In genomic region chr3:107595938-107596461, GRCm38 (mm10) we compare ENCODE assay signal across 9 mouse cellular contexts. TPM values are rescaled to one million over a fixed set of nuclear protein-coding genes. Genes with fewer than 3 reads are reported as not detected.
DNase-seq lines count a peak whose midpoint lies in the region; ATAC-seq lines count a peak whose summit lies in the region.
"Had no signal": no experiment of that assay in that cellular context is flagged by ENCODE, and none has a peak within 500 bp of the region (broad histone marks: within the 10 kb centered on the region; RNA-seq: fewer than 3 reads in every experiment).

No protein-coding gene starts in this region.

- H3K9ac ChIP-seq in embryonic facial prominence, embryonic 15.5 days = peak overlapping the region; percentile 39
- H3K9ac ChIP-seq in intestine, embryonic 16.5 days (ENCODE audit: low read depth, low read length) = no peak overlapping the region
- H3K9ac ChIP-seq in neural tube, embryonic 12.5 days = no peak overlapping the region

- no peaks in the 10 kb centered on the region for H3K36me3 ChIP-seq in embryonic facial prominence, embryonic 15.5 days
- no peaks in the 10 kb centered on the region for H3K36me3 ChIP-seq in intestine, embryonic 16.5 days (ENCODE audit: control insufficient read depth, insufficient read depth, low read length)
- H3K36me3 ChIP-seq in neural tube, embryonic 12.5 days = no peaks in the 10 kb centered on the region

- H3K4me3 ChIP-seq in embryonic facial prominence, embryonic 15.5 days (replicated peaks) = peak overlapping the region; percentile 56
- peak overlapping the region; percentile 35; the same call in 1 of the 2 replicates for H3K4me3 ChIP-seq in intestine, embryonic 16.5 days (ENCODE audit: low read length)
- peak overlapping the region; percentile 35 for H3K4me3 ChIP-seq in neural tube, embryonic 12.5 days

- 1% methylated on average over 34 of the region's 34 CpGs for WGBS in embryonic facial prominence, embryonic 15.5 days
- 2% methylated on average over 34 of the region's 34 CpGs for WGBS in intestine, embryonic 16.5 days
- WGBS in neural tube, embryonic 12.5 days = 2% methylated on average over 34 of the region's 34 CpGs

- DNase-seq in kidney, postnatal 10 days = peak; percentile 19
- DNase-seq in kidney, postnatal 25 days = no peak
- DNase-seq in layer of hippocampus, adult 9-10 months (ENCODE audit: low spot score) = no peak
- no peak for DNase-seq in layer of hippocampus, adult 9-11 months
- DNase-seq in urinary bladder, adult 18-20 months (ENCODE audit: low spot score in 2 of 2) = no peak

- peaks cover 87% of the 10 kb centered on the region for H3K27me3 ChIP-seq in embryonic facial prominence, embryonic 15.5 days
- peaks cover 77% of the 10 kb centered on the region for H3K27me3 ChIP-seq in intestine, embryonic 16.5 days (replicated peaks; ENCODE audit: control insufficient read depth, insufficient read depth, low read length)
- H3K27me3 ChIP-seq in neural tube, embryonic 12.5 days (replicated peaks) = peaks cover 92% of the 10 kb centered on the region

- peak overlapping the region; percentile 65 for H3K4me2 ChIP-seq in embryonic facial prominence, embryonic 15.5 days (replicated peaks)
- H3K4me2 ChIP-seq in intestine, embryonic 16.5 days (ENCODE audit: low read depth, low read length) = no peak overlapping the region
- peak overlapping the region; percentile 69 for H3K4me2 ChIP-seq in neural tube, embryonic 12.5 days (replicated peaks)

- H3K9me3 ChIP-seq in embryonic facial prominence, embryonic 15.5 days (replicated peaks) = no peaks in the 10 kb centered on the region
- no peaks in the 10 kb centered on the region for H3K9me3 ChIP-seq in intestine, embryonic 16.5 days (ENCODE audit: control insufficient read depth, low read length)
- no peaks in the 10 kb centered on the region for H3K9me3 ChIP-seq in neural tube, embryonic 12.5 days

- no peak for ATAC-seq in embryonic facial prominence, embryonic 15.5 days (ENCODE audit: insufficient number of reproducible peaks, low FRiP score, low TSS enrichment, low read depth)
- ATAC-seq in intestine, embryonic 16.5 days = no peak
- 0 out of 2 replicates have a peak, but pooled peaks have one; percentile 31 for ATAC-seq in neural tube, embryonic 12.5 days (ENCODE audit: low FRiP score, low read depth)

- peak overlapping the region; percentile 82 for H3K27ac ChIP-seq in embryonic facial prominence, embryonic 15.5 days (replicated peaks)
- H3K27ac ChIP-seq in intestine, embryonic 16.5 days (ENCODE audit: low read length) = no peak overlapping the region
- H3K27ac ChIP-seq in neural tube, embryonic 12.5 days = no peak overlapping the region

- peaks cover 44% of the 10 kb centered on the region for H3K4me1 ChIP-seq in embryonic facial prominence, embryonic 15.5 days
- peaks cover 12% of the 10 kb centered on the region for H3K4me1 ChIP-seq in intestine, embryonic 16.5 days (ENCODE audit: control insufficient read depth, insufficient read depth, low read length)
- H3K4me1 ChIP-seq in neural tube, embryonic 12.5 days = peaks cover 20% of the 10 kb centered on the region

RNA-seq across cellular contexts. Expression of gene Alx3, which starts 1.2 kb away (rescaled TPM):
- 17.2 and 20.1 TPM in 2 replicates for polyA plus RNA-seq in embryonic facial prominence, embryonic 15.5 days (2015; fragmentation: Nextera tagmentation; extraction: Ambion mirVana)
- not detected in 2 replicates for polyA plus RNA-seq in intestine, embryonic 16.5 days (2015; fragmentation: Nextera tagmentation; extraction: Ambion mirVana)
- 0.33 and 0.65 TPM in 2 replicates for polyA plus RNA-seq in neural tube, embryonic 12.5 days (2016; fragmentation: Nextera tagmentation; extraction: Ambion mirVana)
- polyA plus RNA-seq: large intestine, adult 2 months had no signal

RNA-seq across cellular contexts. Expression of gene Gm10961, which starts 35.1 kb away (rescaled TPM):
- not detected in 2 replicates for polyA plus RNA-seq in embryonic facial prominence, embryonic 15.5 days (2015; fragmentation: Nextera tagmentation; extraction: Ambion mirVana)
- polyA plus RNA-seq in intestine, embryonic 16.5 days (2015; fragmentation: Nextera tagmentation; extraction: Ambion mirVana) = not detected in 2 replicates
- not detected in 2 replicates for polyA plus RNA-seq in neural tube, embryonic 12.5 days (2016; fragmentation: Nextera tagmentation; extraction: Ambion mirVana)
- polyA plus RNA-seq: large intestine, adult 2 months had no signal

RNA-seq across cellular contexts. Expression of gene Strip1, which starts 35.5 kb away (rescaled TPM):
- 52.4 and 55.8 TPM in 2 replicates for polyA plus RNA-seq in embryonic facial prominence, embryonic 15.5 days (2015; fragmentation: Nextera tagmentation; extraction: Ambion mirVana)
- polyA plus RNA-seq in intestine, embryonic 16.5 days (2015; fragmentation: Nextera tagmentation; extraction: Ambion mirVana) = 29.3 and 31.7 TPM in 2 replicates
- 123 and 129 TPM in 2 replicates for polyA plus RNA-seq in neural tube, embryonic 12.5 days (2016; fragmentation: Nextera tagmentation; extraction: Ambion mirVana)

RNA-seq across cellular contexts. Expression of gene Ubl4b, which starts 41.1 kb away (rescaled TPM):
- polyA plus RNA-seq in embryonic facial prominence, embryonic 15.5 days (2015; fragmentation: Nextera tagmentation; extraction: Ambion mirVana) = 0.12 TPM in 1 of 2 replicates, not detected in the other
- polyA plus RNA-seq in intestine, embryonic 16.5 days (2015; fragmentation: Nextera tagmentation; extraction: Ambion mirVana) = not detected in 2 replicates
- polyA plus RNA-seq in neural tube, embryonic 12.5 days (2016; fragmentation: Nextera tagmentation; extraction: Ambion mirVana) = not detected in 2 replicates
- polyA plus RNA-seq: large intestine, adult 2 months had no signal

Comparison
In these comparisons a context has a peak if more than half of its experiments do, and no peak if none do; other contexts are left out.
1. RNA of gene Alx3, which starts 1.2 kb away (polyA plus RNA-seq): 17.2 to 20.1 TPM in embryonic facial prominence, embryonic 15.5 days; 0.33 to 0.65 TPM in neural tube, embryonic 12.5 days and not detected in intestine, embryonic 16.5 days; every median in the first group is over 10 times any median in the second.
2. Peak in every context shown above with its lines, with median percentiles within 50 percentile points of each other: H3K4me3 ChIP-seq.